Mouse (Mus musculus) left cerebral cortex, adult 18-20 months (tissue): ENCODE measurements at regions not wholly inside any gene's neighbourhood (a gene's known extent, or its start where the extent isn't known, plus 50 kb on each side); places are given as distances from the start of the nearest gene placed in this dataset.

Experiments
- DNase-seq, 2 experiments: peaks; one replicate each; pipeline ENCODE4 v3.0.0; 2021 to 2022; ENCODE audit warnings: low spot score in 2 of 2, mixed read lengths in 1 of 2

- DNase-seq, result no peak
Observed at GRCm38 (mm10) chrX:81732506-81732905, 274.6 kb upstream of the 4930595M18Rik start.

GRCm38 (mm10) chrX:81729796-81730195 is 271.9 kb upstream of the 4930595M18Rik start:
- DNase-seq, result no peak

DNA sequence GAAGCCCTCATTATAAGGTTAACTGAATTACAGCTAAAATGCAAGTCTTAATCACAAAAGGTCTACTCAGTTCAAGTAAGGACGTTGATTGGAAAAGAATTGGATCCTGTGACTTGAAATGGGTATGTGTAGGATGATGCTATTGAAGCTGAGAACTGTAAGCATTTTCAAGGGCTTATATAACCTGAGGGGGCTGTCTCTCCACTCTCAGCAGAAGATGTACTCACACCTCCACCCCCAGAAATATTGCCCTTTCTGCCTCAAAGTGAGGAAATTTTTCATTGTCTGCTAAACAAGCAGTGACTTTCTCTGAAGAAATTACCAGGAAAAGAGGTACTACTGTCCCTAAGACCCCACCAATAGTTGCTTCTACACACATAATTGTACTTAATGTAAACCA is 246.1 kb upstream of the 4930595M18Rik start:
- DNase-seq, result peak in 1 of 2 experiments; percentile 9
